Mouse (Mus musculus): Measurements from ENCODE around the gene Rpl36.

DNA sequence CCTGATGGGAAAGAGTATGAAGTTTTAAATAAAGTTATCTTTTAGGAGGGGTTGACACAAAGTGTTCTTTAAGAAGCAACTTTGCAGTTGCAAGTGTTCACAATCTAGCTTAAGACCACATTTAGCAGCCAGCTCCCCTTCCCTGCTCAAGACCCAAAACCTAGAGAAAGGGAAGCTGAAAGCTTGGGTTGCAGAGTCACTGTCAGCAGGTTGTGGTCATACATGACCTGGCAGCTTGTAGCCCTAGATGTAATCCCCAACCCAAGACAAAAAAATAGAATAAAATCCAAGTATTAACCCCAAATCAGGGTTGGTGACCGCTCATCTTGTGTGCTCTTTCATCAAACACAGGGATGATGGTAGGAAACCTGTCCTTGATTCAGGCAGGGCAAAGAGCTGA, 30.1 kb upstream of the Rpl36 start:
- no peak for TF ChIP-seq CTCF (IDR thresholded peaks at IDR 0.05; ENCODE audit: control insufficient read depth, insufficient read depth, low read length)
- no peak for TF ChIP-seq POLR2A (IDR thresholded peaks at IDR 0.05; ENCODE audit: borderline replicate concordance, control insufficient read depth, low read depth, low read length)
